Mouse (Mus musculus) c-Kit-negative CD71-positive TER-119-positive erythroid progenitor cells, embryonic 14.5 days (primary cell): ENCODE measurements around the gene Mfn2.

Experiments
- DNase-seq: peaks from one replicate; pipeline ENCODE4 v3.0.0-alpha.2; 2013; ENCODE audit warnings: low read depth, low spot score

Mfn2 gene

GRCm38 (mm10) chr4:147918459-147919121, 14.1 kb upstream of the Mfn2 start:
- no peak for DNase-seq

- no peak for DNase-seq
Observed at GRCm38 (mm10) chr4:147909486-147909885, 5.0 kb upstream of the Mfn2 start.

GRCm38 (mm10) chr4:147906230-147906629, 1.7 kb upstream of the Mfn2 start:
- no peak for DNase-seq

- no peak for DNase-seq
Observed at GRCm38 (mm10) chr4:147905090-147905659, 671 bp upstream of the Mfn2 start.

- no peak for DNase-seq
Observed at GRCm38 (mm10) chr4:147903601-147904000, 903 bp downstream of the Mfn2 start.

- no peak for DNase-seq
Observed at GRCm38 (mm10) chr4:147902906-147903500, 1.5 kb downstream of the Mfn2 start.

- no peak for DNase-seq
Observed at GRCm38 (mm10) chr4:147900452-147900851, 4.1 kb downstream of the Mfn2 start.

- no peak for DNase-seq
Observed at GRCm38 (mm10) chr4:147897348-147897747, 7.2 kb downstream of the Mfn2 start.

GRCm38 (mm10) chr4:147896411-147896810, 8.1 kb downstream of the Mfn2 start:
- no peak for DNase-seq

- DNase-seq: no peak
Observed at GRCm38 (mm10) chr4:147895815-147896330, 8.6 kb downstream of the Mfn2 start.

GRCm38 (mm10) chr4:147890341-147890740, 14.2 kb downstream of the Mfn2 start:
- DNase-seq: no peak

GRCm38 (mm10) chr4:147888237-147888636, 16.3 kb downstream of the Mfn2 start:
- DNase-seq: no peak

GRCm38 (mm10) chr4:147887277-147887676, 17.2 kb downstream of the Mfn2 start:
- no peak for DNase-seq

GRCm38 (mm10) chr4:147886158-147886557, 18.3 kb downstream of the Mfn2 start:
- no peak for DNase-seq

- DNase-seq: no peak
Observed at GRCm38 (mm10) chr4:147884138-147884537, 20.4 kb downstream of the Mfn2 start.

GRCm38 (mm10) chr4:147883041-147883440, 21.5 kb downstream of the Mfn2 start:
- DNase-seq: no peak

- DNase-seq: no peak
Observed at GRCm38 (mm10) chr4:147881792-147882191, 22.7 kb downstream of the Mfn2 start.

- no peak for DNase-seq
Observed at GRCm38 (mm10) chr4:147879865-147880264, 24.6 kb downstream of the Mfn2 start.

- DNase-seq: no peak
Observed at GRCm38 (mm10) chr4:147879456-147879855, 25.0 kb downstream of the Mfn2 start.

GRCm38 (mm10) chr4:147878537-147878936, 26.0 kb downstream of the Mfn2 start:
- no peak for DNase-seq

- DNase-seq: no peak
Observed at GRCm38 (mm10) chr4:147875852-147876575, 28.5 kb downstream of the Mfn2 start.

- DNase-seq: no peak
Observed at GRCm38 (mm10) chr4:147869238-147869637, 35.3 kb downstream of the Mfn2 start.
